13 mouse cellular contexts compared by ENCODE assay signal in the genomic region with DNA sequence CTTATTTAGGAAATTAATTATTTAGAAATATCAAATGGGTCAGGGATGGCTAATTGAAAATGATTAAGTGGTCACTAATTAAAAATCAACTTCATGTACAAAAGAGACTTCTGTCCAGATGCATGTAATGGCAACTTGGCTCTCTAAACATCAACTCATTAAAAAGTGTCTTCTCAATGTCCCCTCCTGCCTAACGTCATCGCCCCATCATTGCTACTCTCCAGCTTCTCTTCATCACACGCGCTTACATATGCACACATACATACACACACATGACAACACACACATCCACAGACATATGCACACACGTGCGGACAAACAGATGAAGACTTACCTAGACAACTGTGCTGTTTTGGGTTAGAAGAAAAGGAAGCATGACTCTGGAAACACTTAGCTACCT.
"Had no signal": no experiment of that assay in that cellular context is flagged by ENCODE, and none has a peak within 500 bp of the region (broad histone marks: within the 10 kb centered on the region; RNA-seq: fewer than 3 reads in every experiment).

No protein-coding gene starts in this region.

- H3K4me3 ChIP-seq: kidney, embryonic 15.5 days; left cerebral cortex, adult 2 months; limb, embryonic 15.5 days; liver, embryonic 12.5 days; myocyte had no signal

- H3K27ac ChIP-seq: kidney, embryonic 15.5 days; left cerebral cortex, adult 2 months; limb, embryonic 15.5 days; liver, embryonic 12.5 days; stomach, postnatal 0 days had no signal

- H3K9me3 ChIP-seq: kidney, embryonic 15.5 days; limb, embryonic 15.5 days; liver, embryonic 12.5 days had no signal

- H3K27me3 ChIP-seq: kidney, embryonic 15.5 days; limb, embryonic 15.5 days; liver, embryonic 12.5 days had no signal

- DNase-seq: kidney, adult 2 months; kidney, postnatal 14 days; lung, embryonic 14.5 days; lung, postnatal 10 days; lung, postnatal 4 days; right cerebral cortex, postnatal 14 days; thymus, postnatal 4 days had no signal

- H3K4me1 ChIP-seq: kidney, embryonic 15.5 days; limb, embryonic 15.5 days; liver, embryonic 12.5 days had no signal

- H3K9ac ChIP-seq: kidney, embryonic 15.5 days; limb, embryonic 15.5 days; liver, embryonic 12.5 days; lung, embryonic 14.5 days had no signal

- H3K4me2 ChIP-seq: kidney, embryonic 15.5 days; limb, embryonic 15.5 days; liver, embryonic 12.5 days; lung, embryonic 14.5 days had no signal

- H3K36me3 ChIP-seq: kidney, embryonic 15.5 days; limb, embryonic 15.5 days; liver, embryonic 12.5 days had no signal

- ATAC-seq: liver, embryonic 12.5 days had no signal
